Mouse (Mus musculus) heart, adult 11 months (tissue): ENCODE data around the gene Fpgs.

ENCODE experiments used
- DNase-seq: peaks from one replicate; pipeline ENCODE4 v3.0.0; 2022

Gene Fpgs

GRCm38 (mm10) chr2:32724149-32724548 lies 20.2 kb upstream of the Fpgs start:
- DNase-seq, result no peak

GRCm38 (mm10) chr2:32722581-32722980 lies 18.6 kb upstream of the Fpgs start:
- DNase-seq, result no peak

- no peak for DNase-seq
Measured at GRCm38 (mm10) chr2:32722046-32722445, 18.1 kb upstream of the Fpgs start.

- DNase-seq, result peak; percentile 96
Measured at GRCm38 (mm10) chr2:32720681-32721229, 16.8 kb upstream of the Fpgs start, which contains the start of gene Sh2d3c. TSS of gene Sh2d3c (plus strand) at chr2:32721055.

GRCm38 (mm10) chr2:32720053-32720452 lies 16.1 kb upstream of the Fpgs start:
- no peak for DNase-seq

GRCm38 (mm10) chr2:32718761-32719160 lies 14.8 kb upstream of the Fpgs start:
- no peak for DNase-seq

GRCm38 (mm10) chr2:32714987-32715425 lies 11.1 kb upstream of the Fpgs start:
- DNase-seq, result peak; percentile 98

GRCm38 (mm10) chr2:32714117-32714986 lies 10.4 kb upstream of the Fpgs start:
- DNase-seq, result peak; percentile 95

- peak; percentile 99 for DNase-seq
Measured at GRCm38 (mm10) chr2:32712934-32713817, 9.2 kb upstream of the Fpgs start, which contains the start of gene Cdk9. TSS of gene Cdk9 (minus strand) at chr2:32713076.

GRCm38 (mm10) chr2:32712586-32712933 lies 8.6 kb upstream of the Fpgs start:
- peak; percentile 99 for DNase-seq

GRCm38 (mm10) chr2:32712108-32712551 lies 8.2 kb upstream of the Fpgs start:
- peak; percentile 99 for DNase-seq

GRCm38 (mm10) chr2:32711301-32712056 lies 7.5 kb upstream of the Fpgs start:
- DNase-seq, result peak; percentile 90

- peak; percentile 96 for DNase-seq
Measured at GRCm38 (mm10) chr2:32710425-32710824, 6.5 kb upstream of the Fpgs start.

GRCm38 (mm10) chr2:32709521-32710137 lies 5.7 kb upstream of the Fpgs start:
- peak; percentile 94 for DNase-seq

GRCm38 (mm10) chr2:32708643-32709042 lies 4.7 kb upstream of the Fpgs start:
- DNase-seq, result peak; percentile 91

GRCm38 (mm10) chr2:32706971-32707370 lies 3.0 kb upstream of the Fpgs start:
- DNase-seq, result peak; percentile 92

GRCm38 (mm10) chr2:32705018-32705417 lies 1.1 kb upstream of the Fpgs start:
- no peak for DNase-seq

GRCm38 (mm10) chr2:32703046-32703445 lies 899 bp downstream of the Fpgs start:
- no peak for DNase-seq

- no peak for DNase-seq
Measured at GRCm38 (mm10) chr2:32700966-32701743, 2.8 kb downstream of the Fpgs start.

- DNase-seq, result peak; percentile 87
Measured at GRCm38 (mm10) chr2:32699680-32700079, 4.3 kb downstream of the Fpgs start.

GRCm38 (mm10) chr2:32694691-32695090 lies 9.3 kb downstream of the Fpgs start:
- peak; percentile 93 for DNase-seq
